Mouse (Mus musculus) midbrain, embryonic 10.5 days (tissue): Measurements from ENCODE around the gene Tut1. TPM values are rescaled to one million over a fixed set of nuclear protein-coding genes. Genes with fewer than 3 reads are reported as not detected.
"Not testable (repeated sequence)": the region's sequence is repeated elsewhere in the genome, so short reads cannot be mapped to it uniquely, and the experiment has no call there.

ENCODE experiments used
- DNase-seq: peaks from one replicate; pipeline ENCODE4 v3.0.0-alpha.2; 2017; ENCODE audit warnings: low spot score
- H3K27ac ChIP-seq: fragments of 300-500 bp; sonication (generic); replicated peaks from 2 replicates; pipeline ENCODE4 v1.5.1; 2016; ENCODE audit warnings: mild to moderate bottlenecking
- H3K27me3 ChIP-seq: fragments of 300-500 bp; sonication (generic); 2 replicates; pipeline ENCODE4 v1.6.1; 2016; ENCODE audit warnings: low read depth, mild to moderate bottlenecking; ENCODE audit not compliant: poor library complexity, severe bottlenecking
- H3K36me3 ChIP-seq: fragments of 300-500 bp; sonication (generic); 2 replicates; pipeline ENCODE4 v1.6.1; 2016; ENCODE audit warnings: mild to moderate bottlenecking, moderate library complexity
- H3K4me1 ChIP-seq: fragments of 300-500 bp; sonication (generic); 2 replicates; pipeline ENCODE4 v1.6.1; 2016
- H3K4me3 ChIP-seq: fragments of 300-500 bp; sonication (generic); 2 replicates; pipeline ENCODE4 v1.5.1; 2016; ENCODE audit warnings: mild to moderate bottlenecking, moderate library complexity
- H3K9me3 ChIP-seq: fragments of 300-500 bp; sonication (generic); replicated peaks from 2 replicates; pipeline ENCODE4 v1.6.1; 2016; ENCODE audit warnings: mild to moderate bottlenecking
- whole genome bisulfite sequencing: fragments of 180-500 bp; shearing (Covaris S2); methylation state at CpG from one replicate; pipeline ENCODE4 v1.1.7; 2016; 5-methylcytosine and 5-hydroxymethylcytosine counted together
- polyA plus RNA-seq: library from polyadenylated mRNA; unstranded; fragments of >200 nt; fragmentation: Nextera tagmentation; extraction: Ambion mirVana; gene quantifications from 2 replicates; pipeline ENCODE4 v1.2.1, GENCODE M21; 2016

The Tut1 gene
- polyA plus RNA-seq, 1 experiment from 2014 or later: 36.5 TPM

DNA sequence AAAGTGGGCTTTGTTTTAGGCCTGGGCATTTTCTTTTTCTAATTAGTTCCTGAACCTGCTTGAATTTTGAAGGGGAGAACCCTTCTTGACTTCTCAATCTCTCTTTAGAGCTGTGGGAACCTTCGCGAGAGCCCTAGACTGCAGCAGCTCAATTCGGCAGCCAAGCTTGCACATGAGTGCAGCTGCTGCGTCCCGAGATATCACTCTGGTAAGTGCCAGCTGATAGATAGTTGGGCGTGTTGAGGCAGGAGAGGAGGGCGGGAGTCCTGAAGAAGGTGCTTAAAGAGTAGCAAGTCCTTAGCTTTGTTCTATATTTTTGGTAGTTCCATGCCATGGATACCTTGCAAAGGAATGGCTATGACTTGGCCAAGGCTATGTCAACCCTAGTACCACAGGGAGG, 6.7 kb upstream of the Tut1 start:
- Histone ChIP-seq H3K27me3 (no peaks in the 10 kb centered on the region), H3K4me1 (peaks cover 22% of the 10 kb centered on the region), H3K9me3 (no peaks in the 10 kb centered on the region), H3K36me3 (peaks cover 89% of the 10 kb centered on the region), H3K27ac (no peak overlapping the region), H3K4me3 (no peak overlapping the region)
- no peak for DNase-seq
- 95% methylated on average over 7 of the region's 7 CpGs for WGBS

- 95% methylated on average over 5 of the region's 5 CpGs for WGBS
- H3K36me3 ChIP-seq: peaks cover 80% of the 10 kb centered on the region
Observed at GRCm38 (mm10) chr19:8950190-8950589, 3.5 kb upstream of the Tut1 start.

GRCm38 (mm10) chr19:8952241-8952640, 1.4 kb upstream of the Tut1 start:
- no peaks in the 10 kb centered on the region for H3K27me3 ChIP-seq
- 91% methylated on average over 9 of the region's 9 CpGs for WGBS
- peaks cover 27% of the 10 kb centered on the region for H3K4me1 ChIP-seq
- H3K36me3 ChIP-seq: peaks cover 80% of the 10 kb centered on the region
- peak overlapping the region; percentile 81; the same call in 1 of the 2 replicates for H3K4me3 ChIP-seq
- no peaks in the 10 kb centered on the region for H3K9me3 ChIP-seq
- no peak for DNase-seq
- H3K27ac ChIP-seq: peak overlapping the region; percentile 86; the same call in 1 of the 2 replicates

More at GRCm38 (mm10) chr19:8950190-8950589, 3.5 kb upstream of the Tut1 start:
- Histone ChIP-seq H3K4me3 (no peak overlapping the region), H3K4me1 (peaks cover 25% of the 10 kb centered on the region), H3K9me3 (no peaks in the 10 kb centered on the region), H3K27ac (no peak overlapping the region), H3K27me3 (no peaks in the 10 kb centered on the region)
- no peak for DNase-seq

- Histone ChIP-seq H3K27ac (peak overlapping the region; percentile 86), H3K36me3 (peaks cover 79% of the 10 kb centered on the region), H3K4me1 (peaks cover 27% of the 10 kb centered on the region), H3K27me3 (no peaks in the 10 kb centered on the region), H3K4me3 (peak overlapping the region; percentile 81), H3K9me3 (no peaks in the 10 kb centered on the region)
- 6% methylated on average over 9 of the region's 9 CpGs for WGBS
- DNase-seq: no peak
Observed at GRCm38 (mm10) chr19:8954171-8954570, 524 bp downstream of the Tut1 start.

GRCm38 (mm10) chr19:8962256-8962655, 8.6 kb downstream of the Tut1 start:
- H3K36me3 ChIP-seq: peaks cover 88% of the 10 kb centered on the region
- 0 out of 2 replicates have a peak overlapping the region, but pooled peaks have one; percentile 1 for H3K4me3 ChIP-seq
- 96% methylated on average over 2 of the region's 2 CpGs for WGBS
- H3K27me3 ChIP-seq: no peaks in the 10 kb centered on the region
- no peaks in the 10 kb centered on the region for H3K9me3 ChIP-seq
- H3K4me1 ChIP-seq: peaks cover 15% of the 10 kb centered on the region
- no peak overlapping the region for H3K27ac ChIP-seq
- DNase-seq: no peak

DNA sequence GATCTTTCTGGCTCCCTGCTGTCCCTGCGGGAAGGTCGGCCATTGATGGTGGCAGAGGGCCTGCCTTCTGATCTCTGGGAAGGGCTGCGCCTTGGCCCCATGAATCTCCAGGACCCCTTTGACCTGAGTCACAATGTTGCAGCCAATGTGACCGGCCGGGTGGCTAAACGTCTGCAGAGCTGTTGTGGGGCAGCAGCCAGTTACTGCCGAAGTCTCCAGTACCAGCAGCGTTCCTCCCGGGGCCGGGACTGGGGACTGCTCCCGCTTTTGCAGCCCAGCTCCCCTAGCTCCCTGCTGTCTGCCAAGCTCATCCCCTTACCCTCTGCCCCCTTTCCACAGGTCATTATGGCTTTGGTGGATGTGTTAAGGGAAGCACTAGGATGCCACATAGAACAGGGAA, 11.4 kb downstream of the Tut1 start:
- peaks cover 29% of the 10 kb centered on the region for H3K4me1 ChIP-seq
- WGBS: 94% methylated on average over 11 of the region's 11 CpGs
- H3K36me3 ChIP-seq: peaks cover 78% of the 10 kb centered on the region
- H3K9me3 ChIP-seq: no peaks in the 10 kb centered on the region
- DNase-seq: no peak
- 0 out of 2 replicates have a peak overlapping the region, but pooled peaks have one; percentile 16 for H3K4me3 ChIP-seq
- no peaks in the 10 kb centered on the region for H3K27me3 ChIP-seq
- H3K27ac ChIP-seq: no peak overlapping the region

DNA sequence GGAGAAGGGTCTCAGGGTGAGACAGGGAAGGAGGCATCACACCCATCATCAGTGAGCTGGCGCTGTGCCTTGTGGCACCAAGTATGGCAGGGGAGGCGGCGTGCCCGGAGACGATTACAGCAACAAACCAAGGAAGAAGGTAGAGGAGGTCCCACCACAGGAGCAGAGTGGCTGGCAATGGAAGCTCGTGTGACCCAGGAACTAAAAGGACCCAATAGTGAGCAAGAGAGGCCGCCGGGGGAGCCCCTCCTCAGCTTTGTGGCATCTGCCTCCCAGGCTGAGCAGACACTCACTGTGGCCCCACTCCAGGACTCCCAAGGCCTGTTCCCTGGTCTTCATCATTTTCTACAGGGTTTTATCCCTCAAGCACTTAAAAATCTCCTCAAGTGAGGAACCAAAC, 12.1 kb downstream of the Tut1 start:
- Histone ChIP-seq H3K27ac (peak overlapping the region; percentile 94), H3K27me3 (no peaks in the 10 kb centered on the region), H3K9me3 (no peaks in the 10 kb centered on the region), H3K4me3 (peak overlapping the region; percentile 87), H3K36me3 (peaks cover 78% of the 10 kb centered on the region), H3K4me1 (peaks cover 29% of the 10 kb centered on the region)
- DNase-seq: no peak
- WGBS: 81% methylated on average over 8 of the region's 8 CpGs

- Histone ChIP-seq H3K4me1 (peaks cover 29% of the 10 kb centered on the region), H3K9me3 (no peaks in the 10 kb centered on the region), H3K4me3 (peak overlapping the region; percentile 87), H3K27ac (peak overlapping the region; percentile 94), H3K36me3 (peaks cover 78% of the 10 kb centered on the region), H3K27me3 (no peaks in the 10 kb centered on the region)
- DNase-seq: no peak
- 50% methylated on average over 5 of the region's 5 CpGs for WGBS
Observed at GRCm38 (mm10) chr19:8966198-8966589, 12.5 kb downstream of the Tut1 start.

DNA sequence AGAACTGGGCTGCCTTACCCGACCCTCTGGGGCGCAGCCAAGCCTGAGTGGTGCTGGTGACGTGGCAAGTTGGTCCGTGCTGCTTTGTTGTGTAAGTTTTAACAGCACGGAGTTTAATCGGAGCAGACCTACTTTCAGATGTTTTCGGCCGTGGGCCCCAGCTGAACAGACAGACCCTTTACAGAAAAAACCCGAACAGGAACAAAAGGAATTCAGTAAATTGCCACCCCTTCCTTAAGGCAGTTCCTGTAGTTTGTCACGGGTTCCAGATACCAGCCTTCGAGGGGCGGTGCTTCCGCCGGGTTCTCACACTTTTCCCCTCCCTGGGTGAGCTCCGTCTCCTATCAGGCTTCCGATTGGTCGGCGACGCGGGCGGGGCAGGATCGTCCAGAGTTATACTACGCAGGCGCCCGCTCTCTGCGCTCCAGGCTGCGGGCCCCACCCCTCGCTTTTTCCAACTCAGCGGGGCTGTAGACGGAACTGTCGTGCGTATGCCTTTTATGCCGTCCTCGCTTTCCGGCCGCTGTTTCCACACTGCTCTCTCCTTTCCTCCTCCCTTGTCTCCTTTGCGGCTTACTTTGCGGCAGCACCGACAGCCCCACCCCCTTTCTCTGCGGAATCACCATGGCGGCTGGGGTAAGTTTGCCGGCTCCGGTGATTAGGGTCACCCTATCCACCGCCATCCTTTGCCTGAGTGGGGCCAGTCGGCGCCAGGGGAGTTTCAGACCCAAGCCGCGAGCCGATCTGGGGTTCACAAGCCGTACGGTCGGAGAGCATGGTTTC, 13.1 kb downstream of the Tut1 start, which contains the start of gene Eef1g:
TSS of gene Eef1g (plus strand) at position 452 of the 783 bp plus-strand sequence.
- H3K27ac ChIP-seq: peak within 1 kb of the TSS; percentile 94
- H3K4me3 ChIP-seq: peak within 1 kb of the TSS; percentile 87
- peaks cover 78% of the 10 kb centered on the region for H3K36me3 ChIP-seq
- peak; percentile 100 for DNase-seq
- no peaks in the 10 kb centered on the region for H3K9me3 ChIP-seq
- WGBS: 1% methylated on average over 52 of the region's 52 CpGs
- peaks cover 29% of the 10 kb centered on the region for H3K4me1 ChIP-seq
- H3K27me3 ChIP-seq: no peaks in the 10 kb centered on the region

GRCm38 (mm10) chr19:8967373-8967743, 13.7 kb downstream of the Tut1 start:
- Histone ChIP-seq H3K27ac (peak overlapping the region; percentile 94), H3K9me3 (no peaks in the 10 kb centered on the region), H3K4me3 (peak overlapping the region; percentile 87), H3K36me3 (peaks cover 78% of the 10 kb centered on the region), H3K27me3 (no peaks in the 10 kb centered on the region), H3K4me1 (peaks cover 29% of the 10 kb centered on the region)
- 0% methylated on average over 8 of the region's 8 CpGs for WGBS
- no peak for DNase-seq

DNA sequence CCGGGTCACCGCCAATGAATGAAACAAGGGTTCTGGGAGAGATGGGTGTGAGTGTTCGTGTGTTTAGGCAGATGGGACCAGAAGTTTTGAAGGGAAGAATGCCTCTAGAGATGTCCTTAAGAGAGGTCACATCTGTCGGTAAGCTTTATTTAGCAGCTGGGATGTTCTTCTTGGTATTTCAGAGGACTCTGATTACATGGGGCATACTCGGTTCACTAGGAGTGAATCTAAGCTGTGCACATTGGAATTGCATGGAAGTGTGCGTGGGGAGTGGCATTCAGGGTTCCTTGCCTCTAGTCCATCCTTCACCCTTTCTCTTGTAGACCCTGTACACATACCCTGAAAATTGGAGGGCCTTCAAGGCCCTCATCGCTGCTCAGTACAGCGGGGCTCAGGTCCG, 14.2 kb downstream of the Tut1 start:
- Histone ChIP-seq H3K27ac (peak overlapping the region; percentile 94), H3K9me3 (no peaks in the 10 kb centered on the region), H3K4me1 (peaks cover 29% of the 10 kb centered on the region), H3K27me3 (no peaks in the 10 kb centered on the region), H3K36me3 (peaks cover 78% of the 10 kb centered on the region), H3K4me3 (peak overlapping the region; percentile 87)
- 5% methylated on average over 9 of the region's 9 CpGs for WGBS
- DNase-seq: no peak

- not testable (repeated sequence) for H3K27ac ChIP-seq, H3K9me3 ChIP-seq, H3K4me3 ChIP-seq, DNase-seq, H3K27me3 ChIP-seq
- H3K36me3 ChIP-seq: peaks cover 91% of the 10 kb centered on the region
- H3K4me1 ChIP-seq: peaks cover 14% of the 10 kb centered on the region
- 91% methylated on average over 8 of the region's 8 CpGs for WGBS
Observed at GRCm38 (mm10) chr19:8972491-8972890, 18.8 kb downstream of the Tut1 start.

GRCm38 (mm10) chr19:8974638-8975037, 21.0 kb downstream of the Tut1 start:
- Histone ChIP-seq H3K27ac (no peak overlapping the region), H3K4me1 (no peaks in the 10 kb centered on the region), H3K9me3 (no peaks in the 10 kb centered on the region), H3K4me3 (no peak overlapping the region), H3K36me3 (peaks cover 100% of the 10 kb centered on the region), H3K27me3 (no peaks in the 10 kb centered on the region)
- 92% methylated on average over 1 of the region's 1 CpGs for WGBS
- DNase-seq: no peak
